Mouse (Mus musculus): ENCODE results near the gene Tmem269.

DNA sequence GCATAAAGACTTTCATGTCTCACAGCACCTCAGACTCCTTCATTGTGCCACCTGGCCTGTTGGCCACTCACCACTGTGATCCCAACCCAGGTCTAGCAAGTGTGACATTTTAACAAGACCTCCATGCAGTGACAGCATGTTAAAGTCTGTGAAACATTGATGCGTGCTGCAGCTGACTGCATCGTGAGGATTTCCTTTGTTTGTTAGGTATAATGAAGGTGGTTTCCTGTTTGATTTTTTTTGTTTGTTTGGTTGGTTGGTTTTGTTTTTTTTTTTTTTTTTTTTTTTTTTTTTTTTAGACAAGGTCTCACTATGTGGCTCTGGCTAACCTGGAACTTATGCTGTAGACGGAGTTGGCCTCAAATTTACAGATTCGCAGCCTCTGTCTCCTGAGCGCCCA lies 44.5 kb upstream of the Tmem269 start:
- no peak for TF ChIP-seq CTCF (IDR thresholded peaks at IDR 0.05; ENCODE audit: extremely low read depth, insufficient read depth, low read length)
- no peak for TF ChIP-seq POLR2A (IDR thresholded peaks at IDR 0.05; ENCODE audit: extremely low read depth, insufficient read depth, low read length)
